Mouse (Mus musculus) E14TG2a.4 (cell line): ENCODE results near the gene Cited4.

Source experiments
- CTCF ChIP-seq: conservative IDR thresholded peaks from 2 replicates; pipeline ENCODE4 v1.5.1; 2014; ENCODE audit warnings: low read length
- NANOG ChIP-seq: IDR thresholded peaks from 2 replicates; pipeline ENCODE4 v1.6.1; 2014; ENCODE audit warnings: borderline replicate concordance, low read length, mixed read lengths
- POU5F1 ChIP-seq: IDR thresholded peaks from 2 replicates; pipeline ENCODE4 v1.6.1; 2014; ENCODE audit warnings: low read length, borderline replicate concordance

GRCm38 (mm10) chr4:120712236-120712635 is 45.9 kb downstream of the Cited4 start:
- TF ChIP-seq CTCF (no peak), NANOG (no peak), POU5F1 (no peak)
